Mouse (Mus musculus) kidney, postnatal 14 days (tissue): ENCODE results near the gene F2rl3.

Experiments
- DNase-seq: peaks from one replicate; pipeline ENCODE4 v3.0.0; 2022; ENCODE audit warnings: mixed read lengths

The F2rl3 gene

GRCm38 (mm10) chr8:72761322-72762051, at the start of gene F2rl3:
TSS of gene F2rl3 (plus strand) at chr8:72761880.
- peak; percentile 39 for DNase-seq

- no peak for DNase-seq
Measured at GRCm38 (mm10) chr8:72712569-72712968, 49.1 kb upstream of the F2rl3 start.

GRCm38 (mm10) chr8:72716594-72716993, 45.1 kb upstream of the F2rl3 start:
- DNase-seq, result no peak

- no peak for DNase-seq
Measured at GRCm38 (mm10) chr8:72720541-72720940, 41.1 kb upstream of the F2rl3 start.

GRCm38 (mm10) chr8:72722769-72723650, 38.7 kb upstream of the F2rl3 start, which contains the start of gene Sin3b:
TSS of gene Sin3b (plus strand) at chr8:72723285.
- peak; percentile 97 for DNase-seq

- peak; percentile 43 for DNase-seq
Measured at GRCm38 (mm10) chr8:72723651-72724001, 38.1 kb upstream of the F2rl3 start.

GRCm38 (mm10) chr8:72728636-72729035, 33.0 kb upstream of the F2rl3 start:
- no peak for DNase-seq

- DNase-seq, result no peak
Measured at GRCm38 (mm10) chr8:72735001-72735400, 26.7 kb upstream of the F2rl3 start.

- no peak for DNase-seq
Measured at GRCm38 (mm10) chr8:72736868-72737267, 24.8 kb upstream of the F2rl3 start.

GRCm38 (mm10) chr8:72746061-72746460, 15.6 kb upstream of the F2rl3 start:
- peak; percentile 51 for DNase-seq

- no peak for DNase-seq
Measured at GRCm38 (mm10) chr8:72749846-72750245, 11.8 kb upstream of the F2rl3 start.

- DNase-seq, result no peak
Measured at GRCm38 (mm10) chr8:72750266-72750665, 11.4 kb upstream of the F2rl3 start.

GRCm38 (mm10) chr8:72751126-72751525, 10.6 kb upstream of the F2rl3 start:
- DNase-seq, result no peak

- DNase-seq, result peak; percentile 21
Measured at GRCm38 (mm10) chr8:72752289-72752688, 9.4 kb upstream of the F2rl3 start.

- no peak for DNase-seq
Measured at GRCm38 (mm10) chr8:72753165-72753564, 8.5 kb upstream of the F2rl3 start.

GRCm38 (mm10) chr8:72753781-72754180, 7.9 kb upstream of the F2rl3 start:
- DNase-seq, result no peak

GRCm38 (mm10) chr8:72756031-72756430, 5.6 kb upstream of the F2rl3 start:
- DNase-seq, result no peak

- DNase-seq, result no peak
Measured at GRCm38 (mm10) chr8:72756771-72757390, 4.8 kb upstream of the F2rl3 start.

GRCm38 (mm10) chr8:72757426-72758195, 4.1 kb upstream of the F2rl3 start:
- peak; percentile 0 for DNase-seq

GRCm38 (mm10) chr8:72758310-72758709, 3.4 kb upstream of the F2rl3 start:
- DNase-seq, result peak; percentile 4

- peak; percentile 0 for DNase-seq
Measured at GRCm38 (mm10) chr8:72760216-72760615, 1.5 kb upstream of the F2rl3 start.

GRCm38 (mm10) chr8:72762306-72762705, 626 bp downstream of the F2rl3 start:
- peak; percentile 2 for DNase-seq

- peak; percentile 0 for DNase-seq
Measured at GRCm38 (mm10) chr8:72765696-72766095, 4.0 kb downstream of the F2rl3 start.
